Mouse (Mus musculus): ENCODE results near the gene Abi2. TPM values are rescaled to one million over a fixed set of nuclear protein-coding genes. Genes with fewer than 3 reads are reported as not detected.

The Abi2 gene
- polyA plus RNA-seq, 1 experiment from 2014 or later = 58.2 TPM

- Histone ChIP-seq H3K4me1 (replicated peaks) (no peaks in the 10 kb centered on the region), H3K9me3 (no peaks in the 10 kb centered on the region), H3K27ac (no peak overlapping the region), H3K36me3 (peaks cover 99% of the 10 kb centered on the region), H3K27me3 (ENCODE audit: insufficient read depth, poor library complexity, severe bottlenecking) (no peaks in the 10 kb centered on the region), H3K4me3 (no peak overlapping the region)
- 95% methylated on average over 6 of the region's 6 CpGs for WGBS
- DNase-seq (ENCODE audit: low spot score) = no peak
Observed at GRCm38 (mm10) chr1:60493421-60493820, 84.0 kb downstream of the Abi2 start.

GRCm38 (mm10) chr1:60503456-60503855 is 94.0 kb downstream of the Abi2 start:
- WGBS = 89% methylated on average over 5 of the region's 5 CpGs
- no peaks in the 10 kb centered on the region for H3K27me3 ChIP-seq (ENCODE audit: insufficient read depth, poor library complexity, severe bottlenecking)
- no peaks in the 10 kb centered on the region for H3K4me1 ChIP-seq (replicated peaks)
- DNase-seq (ENCODE audit: low spot score) = no peak
- no peaks in the 10 kb centered on the region for H3K9me3 ChIP-seq
- H3K36me3 ChIP-seq = peaks cover 55% of the 10 kb centered on the region
- no peak overlapping the region for H3K4me3 ChIP-seq
- no peak overlapping the region for H3K27ac ChIP-seq

- Histone ChIP-seq H3K36me3 (peaks cover 54% of the 10 kb centered on the region), H3K27ac (no peak overlapping the region), H3K27me3 (ENCODE audit: insufficient read depth, poor library complexity, severe bottlenecking) (no peaks in the 10 kb centered on the region), H3K4me1 (replicated peaks) (no peaks in the 10 kb centered on the region), H3K9me3 (no peaks in the 10 kb centered on the region), H3K4me3 (no peak overlapping the region)
- 87% methylated on average over 2 of the region's 2 CpGs for WGBS
- no peak for DNase-seq (ENCODE audit: low spot score)
Observed at GRCm38 (mm10) chr1:60510584-60510983, 101.2 kb downstream of the Abi2 start.

- Histone ChIP-seq H3K4me1 (replicated peaks) (no peaks in the 10 kb centered on the region), H3K27ac (no peak overlapping the region), H3K36me3 (peaks cover 83% of the 10 kb centered on the region), H3K4me3 (no peak overlapping the region), H3K9me3 (no peaks in the 10 kb centered on the region), H3K27me3 (ENCODE audit: insufficient read depth, poor library complexity, severe bottlenecking) (no peaks in the 10 kb centered on the region)
- no peak for DNase-seq (ENCODE audit: low spot score)
- WGBS = 93% methylated on average over 6 of the region's 6 CpGs
Observed at GRCm38 (mm10) chr1:60530107-60530506, 120.7 kb downstream of the Abi2 start.

- no peaks in the 10 kb centered on the region for H3K4me1 ChIP-seq (replicated peaks)
- H3K27ac ChIP-seq = no peak overlapping the region
- no peaks in the 10 kb centered on the region for H3K9me3 ChIP-seq
- WGBS = 92% methylated on average over 2 of the region's 2 CpGs
- peaks cover 80% of the 10 kb centered on the region for H3K36me3 ChIP-seq
- H3K27me3 ChIP-seq (ENCODE audit: insufficient read depth, poor library complexity, severe bottlenecking) = no peaks in the 10 kb centered on the region
- no peak for DNase-seq (ENCODE audit: low spot score)
- no peak overlapping the region for H3K4me3 ChIP-seq
Observed at GRCm38 (mm10) chr1:60530636-60531035, 121.2 kb downstream of the Abi2 start.

Other genes with a start within 250 kb of the Abi2 start
- gene Nbeal1, start 229.0 kb upstream of the Abi2 start, polyA plus RNA-seq (2016; fragmentation: Nextera tagmentation; extraction: Ambion mirVana) = 5.8 and 8.0 TPM in 2 replicates
- 25.2 and 28.6 TPM in 2 replicates for gene Cyp20a1, start 66.3 kb upstream of the Abi2 start, polyA plus RNA-seq (2016; fragmentation: Nextera tagmentation; extraction: Ambion mirVana)
- gene Raph1, start 157.5 kb downstream of the Abi2 start, polyA plus RNA-seq (2016; fragmentation: Nextera tagmentation; extraction: Ambion mirVana) = 24.3 and 25.7 TPM in 2 replicates

Data from hindbrain, embryonic 10.5 days (tissue).